ENCODE assay signal across 17 mouse cellular contexts in genomic region chr8:94432212-94432611, GRCm38 (mm10).
"Had no signal": no experiment of that assay in that cellular context is flagged by ENCODE, and none has a peak within 500 bp of the region (broad histone marks: within the 10 kb centered on the region; RNA-seq: fewer than 3 reads in every experiment).

No protein-coding gene starts in this region.

- H3K4me3 ChIP-seq: liver, embryonic 13.5 days; liver, embryonic 15.5 days; lung, embryonic 15.5 days; megakaryocyte, embryonic 14.5 days; midbrain, embryonic 12.5 days; midbrain, embryonic 15.5 days; neural tube, embryonic 12.5 days had no signal

- H3K36me3 ChIP-seq: liver, embryonic 13.5 days; liver, embryonic 15.5 days; lung, embryonic 15.5 days; midbrain, embryonic 12.5 days; midbrain, embryonic 15.5 days; neural tube, embryonic 12.5 days had no signal

- DNase-seq: liver, embryonic 13.5 days; liver, postnatal 0 days; lung, adult 2 months; lung, postnatal 14 days; lung, postnatal 36 days; right cerebral cortex, postnatal 14 days; thymus, adult 18-20 months; thymus, postnatal 14 days; thymus, postnatal 36 days had no signal

- H3K9ac ChIP-seq: liver, embryonic 13.5 days; liver, embryonic 15.5 days; liver, postnatal 0 days; lung, embryonic 15.5 days; midbrain, embryonic 12.5 days; midbrain, embryonic 15.5 days; neural tube, embryonic 12.5 days had no signal

- ATAC-seq: liver, postnatal 0 days; lung, postnatal 0 days; midbrain, embryonic 15.5 days had no signal

- H3K9me3 ChIP-seq: liver, embryonic 13.5 days; liver, embryonic 15.5 days; lung, embryonic 15.5 days; megakaryocyte, embryonic 14.5 days; midbrain, embryonic 12.5 days; midbrain, embryonic 15.5 days; neural tube, embryonic 12.5 days had no signal

- H3K4me2 ChIP-seq: liver, embryonic 13.5 days; liver, embryonic 15.5 days; lung, embryonic 15.5 days; midbrain, embryonic 12.5 days; midbrain, embryonic 15.5 days; neural tube, embryonic 12.5 days had no signal

- H3K27ac ChIP-seq: liver, embryonic 13.5 days; liver, embryonic 15.5 days; lung, embryonic 15.5 days; macrophage; midbrain, embryonic 12.5 days; midbrain, embryonic 15.5 days; neural tube, embryonic 12.5 days had no signal
